8 mouse cellular contexts compared by ENCODE assay signal in the genomic region with DNA sequence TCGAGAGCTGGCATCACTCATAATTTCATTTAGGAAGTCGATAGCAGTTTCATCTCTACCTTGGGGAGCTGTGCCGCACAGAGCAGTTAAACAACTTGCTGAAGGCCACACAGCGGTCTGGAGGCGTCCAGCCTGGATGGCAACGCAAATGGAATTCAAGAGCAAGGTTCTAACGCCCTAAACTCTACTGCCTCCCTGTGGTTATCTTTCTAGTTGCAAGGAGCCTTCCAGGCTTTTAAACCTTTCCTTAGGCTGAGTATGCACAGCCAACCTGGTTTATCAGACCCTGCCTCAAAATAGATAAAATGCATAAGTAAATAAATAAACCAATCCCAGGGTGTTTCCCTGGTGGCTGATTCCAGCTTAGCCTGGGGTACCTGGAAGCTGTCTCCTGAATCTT. TPM values are rescaled to one million over a fixed set of nuclear protein-coding genes. Genes with fewer than 3 reads are reported as not detected.
A peak's percentile ranks its signal among the peaks of the same experiment; 100 is the strongest.
DNase-seq lines count a peak whose midpoint lies in the region; ATAC-seq and TF ChIP-seq lines count a peak whose summit lies in the region.

No protein-coding gene starts in this region.

- no peak overlapping the region for H3K4me3 ChIP-seq in left cerebral cortex, adult 2 months
- H3K4me3 ChIP-seq in neural tube, embryonic 11.5 days (ENCODE audit: low read depth, low read length): no peak overlapping the region

- H3K9ac ChIP-seq in neural tube, embryonic 11.5 days (ENCODE audit: low read length): no peak overlapping the region

- intact Hi-C loops in left cerebral cortex, adult 2 months (cut with DNase I): loop anchor here (2.0 kb wide), 1 partner anchor 128 kb away; no protein-coding TSS in a partner anchor

- no peaks in the 10 kb centered on the region for H3K4me1 ChIP-seq in neural tube, embryonic 11.5 days (ENCODE audit: control insufficient read depth, insufficient read depth, low read length)

- H3K27me3 ChIP-seq in neural tube, embryonic 11.5 days (ENCODE audit: control insufficient read depth, insufficient read depth, low read length): no peaks in the 10 kb centered on the region

- no peak overlapping the region for H3K4me2 ChIP-seq in neural tube, embryonic 11.5 days (ENCODE audit: low read depth)

- peak; percentile 58 for DNase-seq in urinary bladder, postnatal 14 days (ENCODE audit: low spot score)
- DNase-seq in urinary bladder, postnatal 10 days (ENCODE audit: low spot score): no peak
- DNase-seq in adrenal gland, adult 2 months: peak; percentile 64
- peak; percentile 63 for DNase-seq in embryo, embryonic 9.5 days (ENCODE audit: extremely low spot score)
- DNase-seq in hindlimb bud, embryonic 11.5 days (ENCODE audit: extremely low spot score, low read depth, low spot score): peak; percentile 79
- DNase-seq in left cerebral cortex, adult 2 months (ENCODE audit: extremely low spot score in 1 of 2, low spot score in 2 of 2): peak; percentile 42 to 53
- DNase-seq in neural tube, embryonic 11.5 days (ENCODE audit: low spot score): peak; percentile 64

- TF ChIP-seq CTCF in left cerebral cortex, adult 2 months (IDR thresholded peaks at IDR 0.05): peak; percentile 86

- ATAC-seq in neural tube, embryonic 11.5 days (ENCODE audit: insufficient read depth, low FRiP score, low TSS enrichment): no peak; the same call in 1 of the 2 replicates
- no peak; the same call in 1 of the 2 replicates for ATAC-seq in erythroid progenitor cell, adult 5-6 weeks (replicated peaks; ENCODE audit: low FRiP score, poor library complexity, severe bottlenecking)

- 25% methylated on average over 7 of the region's 7 CpGs for WGBS in neural tube, embryonic 11.5 days

- H3K27ac ChIP-seq in left cerebral cortex, adult 2 months: no peak overlapping the region
- H3K27ac ChIP-seq in neural tube, embryonic 11.5 days (ENCODE audit: low read depth, low read length): no peak overlapping the region

- no peaks in the 10 kb centered on the region for H3K9me3 ChIP-seq in neural tube, embryonic 11.5 days (ENCODE audit: control insufficient read depth, low read length)

- no peaks in the 10 kb centered on the region for H3K36me3 ChIP-seq in neural tube, embryonic 11.5 days (ENCODE audit: control insufficient read depth, insufficient read depth, low read length)

RNA-seq across cellular contexts. Expression of a gene that starts 18.9 kb away (rescaled TPM):
- 10 to 100 TPM; 33.6 to 34.8 TPM for total RNA-seq in adrenal gland, adult 2 months (2021)
- 6.5 and 7.0 TPM in 2 replicates for polyA plus RNA-seq in adrenal gland, adult 2 months (2012; rRNA removed)
- total RNA-seq in left cerebral cortex, adult 2 months (2021): 10 to 100 TPM; 20.6 to 31.7 TPM
- polyA plus RNA-seq in neural tube, embryonic 11.5 days (2014; fragmentation: Nextera tagmentation; extraction: Ambion mirVana): 632 and 636 TPM in 2 replicates
- total RNA-seq in erythroid progenitor cell, adult 5-6 weeks (2015; ENCODE audit: low replicate concordance): 456 and 494 TPM in 2 replicates
- total RNA-seq in erythroid progenitor cell, adult 5-6 weeks (2017; ENCODE audit: low replicate concordance): 286 and 365 TPM in 2 replicates

RNA-seq across cellular contexts. Expression of a gene that starts 45.0 kb away (rescaled TPM):
- 1 to 10 TPM; 2.7 to 3.1 TPM for total RNA-seq in adrenal gland, adult 2 months (2021)
- 2.0 and 4.8 TPM in 2 replicates for polyA plus RNA-seq in adrenal gland, adult 2 months (2012; rRNA removed)
- total RNA-seq in left cerebral cortex, adult 2 months (2021): 1 to 10 TPM; 2.7 to 3.3 TPM
- polyA plus RNA-seq in neural tube, embryonic 11.5 days (2014; fragmentation: Nextera tagmentation; extraction: Ambion mirVana): 3.5 and 4.5 TPM in 2 replicates
- 2.5 TPM in 1 of 2 replicates, not detected in the other for total RNA-seq in erythroid progenitor cell, adult 5-6 weeks (2015; ENCODE audit: low replicate concordance)
- not detected in 2 replicates for total RNA-seq in erythroid progenitor cell, adult 5-6 weeks (2017; ENCODE audit: low replicate concordance)

RNA-seq across cellular contexts. Expression of a gene that starts 59.9 kb away (rescaled TPM):
- total RNA-seq in adrenal gland, adult 2 months (2021): 10 to 100 TPM; 34.6 to 38.2 TPM
- 3.6 and 4.7 TPM in 2 replicates for polyA plus RNA-seq in adrenal gland, adult 2 months (2012; rRNA removed)
- 10 to 100 TPM; 25.7 to 28.3 TPM for total RNA-seq in left cerebral cortex, adult 2 months (2021)
- 16.8 and 18.9 TPM in 2 replicates for polyA plus RNA-seq in neural tube, embryonic 11.5 days (2014; fragmentation: Nextera tagmentation; extraction: Ambion mirVana)
- total RNA-seq in erythroid progenitor cell, adult 5-6 weeks (2015; ENCODE audit: low replicate concordance): 7.9 and 9.2 TPM in 2 replicates
- total RNA-seq in erythroid progenitor cell, adult 5-6 weeks (2017; ENCODE audit: low replicate concordance): 8.5 and 14.2 TPM in 2 replicates

Comparison
In these comparisons a context has a peak if more than half of its experiments do, and no peak if none do; other contexts are left out.
1. RNA of a gene that starts 18.9 kb away (total RNA-seq): 286 to 494 TPM in erythroid progenitor cell, adult 5-6 weeks; 33.6 to 34.8 TPM in adrenal gland, adult 2 months and 20.6 to 31.7 TPM in left cerebral cortex, adult 2 months; every median in the first group is over 4 times any median in the second.